Mouse (Mus musculus) spleen, adult 2 months (tissue): ENCODE results near the gene Hnrnpa3.

Source experiments
- CTCF ChIP-seq: fragments of 200-500 bp; IDR thresholded peaks from 2 replicates; pipeline ENCODE4 v1.5.1; 2011; ENCODE audit warnings: mild to moderate bottlenecking, inconsistent platforms; ENCODE audit not compliant: insufficient read depth, insufficient read length, insufficient replicate concordance; ENCODE audit errors: extremely low read depth
- POLR2A ChIP-seq: fragments of 200-500 bp; IDR thresholded peaks from 2 replicates; pipeline ENCODE4 v1.6.1; 2011; ENCODE audit warnings: low read depth, low read length, inconsistent platforms

- no peak for TF ChIP-seq CTCF
- TF ChIP-seq POLR2A, result no peak
These were observed 40.3 kb upstream of the Hnrnpa3 start for GRCm38 (mm10) chr2:75618712-75619111.
